In the genomic region with DNA sequence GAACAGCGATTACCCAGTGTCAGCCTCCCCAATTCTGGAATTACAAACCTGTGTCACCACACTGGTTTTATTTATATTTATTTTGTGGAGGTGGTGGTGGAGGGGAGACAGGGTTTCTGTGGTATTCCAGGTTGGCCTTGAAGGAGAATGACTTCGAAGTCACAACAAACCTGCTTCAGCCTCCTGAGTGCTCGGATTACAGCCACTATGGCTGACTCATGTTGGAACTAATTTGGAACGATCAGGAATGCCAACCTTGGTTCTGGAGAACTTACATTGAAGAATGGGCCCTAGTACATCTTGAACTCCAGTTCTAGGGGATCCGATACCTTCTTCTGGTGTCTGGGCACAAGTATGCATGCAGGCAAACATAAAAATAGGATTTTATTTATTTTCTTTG, we compare ENCODE assay signal across 7 mouse cellular contexts. TPM values are rescaled to one million over a fixed set of nuclear protein-coding genes. Genes with fewer than 3 reads are reported as not detected.
DNase-seq lines count a peak whose midpoint lies in the region; ATAC-seq and TF ChIP-seq lines count a peak whose summit lies in the region.

No protein-coding gene starts in this region.

- 70% methylated on average over 5 of the region's 5 CpGs for WGBS in forebrain, embryonic 10.5 days
- WGBS in intestine, embryonic 15.5 days: 69% methylated on average over 5 of the region's 5 CpGs
- WGBS in neural tube, embryonic 13.5 days: 78% methylated on average over 5 of the region's 5 CpGs

- no peak for ATAC-seq in intestine, embryonic 15.5 days
- no peak for ATAC-seq in neural tube, embryonic 13.5 days (ENCODE audit: low read depth)

- H3K9ac ChIP-seq in intestine, embryonic 15.5 days: no peak overlapping the region
- H3K9ac ChIP-seq in neural tube, embryonic 13.5 days: no peak overlapping the region

- no peak for DNase-seq in left cerebral cortex, adult 2 months (ENCODE audit: extremely low spot score in 1 of 2, low spot score in 2 of 2)
- no peak for DNase-seq in left cerebral cortex, postnatal 36 days (ENCODE audit: low spot score in 2 of 2)
- no peak for DNase-seq in forebrain, embryonic 10.5 days (ENCODE audit: extremely low spot score, low spot score)
- DNase-seq in MN1 (ENCODE audit: low spot score): no peak
- DNase-seq in adrenal gland, postnatal 10 days: no peak

- no peaks in the 10 kb centered on the region for H3K27me3 ChIP-seq in forebrain, embryonic 10.5 days (ENCODE audit: poor library complexity, severe bottlenecking)
- H3K27me3 ChIP-seq in intestine, embryonic 15.5 days (replicated peaks): no peaks in the 10 kb centered on the region
- H3K27me3 ChIP-seq in neural tube, embryonic 13.5 days: no peaks in the 10 kb centered on the region

- H3K36me3 ChIP-seq in forebrain, embryonic 10.5 days (replicated peaks): 0 out of 2 replicates have a peak, but pooled peaks cover 5% of the 10 kb centered on the region
- no peaks in the 10 kb centered on the region for H3K36me3 ChIP-seq in intestine, embryonic 15.5 days
- no peaks in the 10 kb centered on the region for H3K36me3 ChIP-seq in neural tube, embryonic 13.5 days

- peak overlapping the region; percentile 87 for H3K4me2 ChIP-seq in intestine, embryonic 15.5 days (replicated peaks)
- peak overlapping the region; percentile 89 for H3K4me2 ChIP-seq in neural tube, embryonic 13.5 days

- H3K4me1 ChIP-seq in forebrain, embryonic 10.5 days: peaks cover 30% of the 10 kb centered on the region
- H3K4me1 ChIP-seq in intestine, embryonic 15.5 days (replicated peaks): 0 out of 2 replicates have a peak, but pooled peaks cover 2% of the 10 kb centered on the region
- H3K4me1 ChIP-seq in neural tube, embryonic 13.5 days (replicated peaks): peaks cover 28% of the 10 kb centered on the region

- H3K4me3 ChIP-seq in left cerebral cortex, adult 2 months: peak overlapping the region; percentile 99; the same call in 1 of the 2 replicates
- H3K4me3 ChIP-seq in forebrain, embryonic 10.5 days: peak overlapping the region; percentile 99
- H3K4me3 ChIP-seq in intestine, embryonic 15.5 days (replicated peaks): peak overlapping the region; percentile 98
- H3K4me3 ChIP-seq in neural tube, embryonic 13.5 days: peak overlapping the region; percentile 98

- no peaks in the 10 kb centered on the region for H3K9me3 ChIP-seq in forebrain, embryonic 10.5 days
- H3K9me3 ChIP-seq in intestine, embryonic 15.5 days: no peaks in the 10 kb centered on the region
- H3K9me3 ChIP-seq in neural tube, embryonic 13.5 days: no peaks in the 10 kb centered on the region

- intact Hi-C loops in left cerebral cortex, adult 2 months (cut with DNase I): no loop called here
- intact Hi-C loops in left cerebral cortex, postnatal 36 days (cut with DNase I): no loop called here

- peak overlapping the region; percentile 99 for H3K27ac ChIP-seq in left cerebral cortex, adult 2 months
- 0 out of 2 replicates have a peak overlapping the region, but pooled peaks have one; percentile 98 for H3K27ac ChIP-seq in forebrain, embryonic 10.5 days
- H3K27ac ChIP-seq in intestine, embryonic 15.5 days: no peak overlapping the region
- H3K27ac ChIP-seq in neural tube, embryonic 13.5 days (replicated peaks): no peak overlapping the region

- no peak for TF ChIP-seq CTCF in left cerebral cortex, adult 2 months (IDR thresholded peaks at IDR 0.05)

RNA-seq across cellular contexts. Expression of gene BC005537, which starts 2.1 kb away (rescaled TPM):
- total RNA-seq in left cerebral cortex, adult 2 months (2021): 100 to 1,000 TPM; 151 to 161 TPM
- 100 to 1,000 TPM; 156 to 161 TPM for total RNA-seq in left cerebral cortex, postnatal 36 days (2021)
- polyA plus RNA-seq in forebrain, embryonic 10.5 days (2016; fragmentation: Nextera tagmentation; extraction: Ambion mirVana): 11.4 TPM in 2 replicates
- polyA plus RNA-seq in intestine, embryonic 15.5 days (2015; fragmentation: Nextera tagmentation; extraction: Ambion mirVana): 12.4 and 13.2 TPM in 2 replicates
- polyA plus RNA-seq in neural tube, embryonic 13.5 days (2015; fragmentation: Nextera tagmentation; extraction: Ambion mirVana): 20.7 and 21.4 TPM in 2 replicates
- 100 to 1,000 TPM; 149 to 152 TPM for total RNA-seq in adrenal gland, postnatal 10 days (2021)

RNA-seq across cellular contexts. Expression of gene Acot13, which starts 32.0 kb away (rescaled TPM):
- total RNA-seq in left cerebral cortex, adult 2 months (2021): 10 to 100 TPM; 80.0 to 82.9 TPM
- 10 to 100 TPM; 81.0 to 89.7 TPM for total RNA-seq in left cerebral cortex, postnatal 36 days (2021)
- polyA plus RNA-seq in forebrain, embryonic 10.5 days (2016; fragmentation: Nextera tagmentation; extraction: Ambion mirVana): 61.7 TPM in 2 replicates
- polyA plus RNA-seq in intestine, embryonic 15.5 days (2015; fragmentation: Nextera tagmentation; extraction: Ambion mirVana): 162 and 165 TPM in 2 replicates
- 49.3 and 50.1 TPM in 2 replicates for polyA plus RNA-seq in neural tube, embryonic 13.5 days (2015; fragmentation: Nextera tagmentation; extraction: Ambion mirVana)
- total RNA-seq in adrenal gland, postnatal 10 days (2021): 100 to 1,000 TPM; 125 to 155 TPM

RNA-seq across cellular contexts. Expression of gene Tdp2, which starts 32.1 kb away (rescaled TPM):
- total RNA-seq in left cerebral cortex, adult 2 months (2021): 10 to 100 TPM; 18.8 to 20.7 TPM
- 10 to 100 TPM; 19.0 to 21.6 TPM for total RNA-seq in left cerebral cortex, postnatal 36 days (2021)
- polyA plus RNA-seq in forebrain, embryonic 10.5 days (2016; fragmentation: Nextera tagmentation; extraction: Ambion mirVana): 80.2 and 82.4 TPM in 2 replicates
- polyA plus RNA-seq in intestine, embryonic 15.5 days (2015; fragmentation: Nextera tagmentation; extraction: Ambion mirVana): 55.9 and 65.0 TPM in 2 replicates
- 40.1 and 45.2 TPM in 2 replicates for polyA plus RNA-seq in neural tube, embryonic 13.5 days (2015; fragmentation: Nextera tagmentation; extraction: Ambion mirVana)
- 10 to 100 TPM; 23.1 to 31.6 TPM for total RNA-seq in adrenal gland, postnatal 10 days (2021)

RNA-seq across cellular contexts. Expression of gene Gmnn, which starts 37.7 kb away (rescaled TPM):
- total RNA-seq in left cerebral cortex, adult 2 months (2021): 1 to 10 TPM; 2.6 TPM
- total RNA-seq in left cerebral cortex, postnatal 36 days (2021): 1 to 10 TPM; 3.1 to 5.0 TPM
- polyA plus RNA-seq in forebrain, embryonic 10.5 days (2016; fragmentation: Nextera tagmentation; extraction: Ambion mirVana): 208 TPM in 2 replicates
- polyA plus RNA-seq in intestine, embryonic 15.5 days (2015; fragmentation: Nextera tagmentation; extraction: Ambion mirVana): 106 and 115 TPM in 2 replicates
- 26.3 and 26.7 TPM in 2 replicates for polyA plus RNA-seq in neural tube, embryonic 13.5 days (2015; fragmentation: Nextera tagmentation; extraction: Ambion mirVana)
- total RNA-seq in adrenal gland, postnatal 10 days (2021): 10 to 100 TPM; 19.9 to 31.3 TPM

RNA-seq across cellular contexts. Expression of gene D130043K22Rik, which starts 45.6 kb away (rescaled TPM):
- total RNA-seq in left cerebral cortex, adult 2 months (2021): 10 to 100 TPM; 30.8 to 31.2 TPM
- 10 to 100 TPM; 29.8 to 33.6 TPM for total RNA-seq in left cerebral cortex, postnatal 36 days (2021)
- polyA plus RNA-seq in forebrain, embryonic 10.5 days (2016; fragmentation: Nextera tagmentation; extraction: Ambion mirVana): 0.17 and 0.43 TPM in 2 replicates
- polyA plus RNA-seq in intestine, embryonic 15.5 days (2015; fragmentation: Nextera tagmentation; extraction: Ambion mirVana): 1.2 and 1.3 TPM in 2 replicates
- polyA plus RNA-seq in neural tube, embryonic 13.5 days (2015; fragmentation: Nextera tagmentation; extraction: Ambion mirVana): 4.4 and 5.4 TPM in 2 replicates
- total RNA-seq in adrenal gland, postnatal 10 days (2021): 1 to 10 TPM; 1.2 to 1.4 TPM

Comparison
In these comparisons a context has a peak if more than half of its experiments do, and no peak if none do; other contexts are left out.
1. H3K27ac ChIP-seq: peak in left cerebral cortex, adult 2 months (single experiment) and forebrain, embryonic 10.5 days (single experiment); none in intestine, embryonic 15.5 days (single experiment) and neural tube, embryonic 13.5 days (single experiment).
2. Peak in every context shown above with its lines, with median percentiles within 50 percentile points of each other: H3K4me3 ChIP-seq.